ENCODE assay signal across 8 mouse cellular contexts in the genomic region with DNA sequence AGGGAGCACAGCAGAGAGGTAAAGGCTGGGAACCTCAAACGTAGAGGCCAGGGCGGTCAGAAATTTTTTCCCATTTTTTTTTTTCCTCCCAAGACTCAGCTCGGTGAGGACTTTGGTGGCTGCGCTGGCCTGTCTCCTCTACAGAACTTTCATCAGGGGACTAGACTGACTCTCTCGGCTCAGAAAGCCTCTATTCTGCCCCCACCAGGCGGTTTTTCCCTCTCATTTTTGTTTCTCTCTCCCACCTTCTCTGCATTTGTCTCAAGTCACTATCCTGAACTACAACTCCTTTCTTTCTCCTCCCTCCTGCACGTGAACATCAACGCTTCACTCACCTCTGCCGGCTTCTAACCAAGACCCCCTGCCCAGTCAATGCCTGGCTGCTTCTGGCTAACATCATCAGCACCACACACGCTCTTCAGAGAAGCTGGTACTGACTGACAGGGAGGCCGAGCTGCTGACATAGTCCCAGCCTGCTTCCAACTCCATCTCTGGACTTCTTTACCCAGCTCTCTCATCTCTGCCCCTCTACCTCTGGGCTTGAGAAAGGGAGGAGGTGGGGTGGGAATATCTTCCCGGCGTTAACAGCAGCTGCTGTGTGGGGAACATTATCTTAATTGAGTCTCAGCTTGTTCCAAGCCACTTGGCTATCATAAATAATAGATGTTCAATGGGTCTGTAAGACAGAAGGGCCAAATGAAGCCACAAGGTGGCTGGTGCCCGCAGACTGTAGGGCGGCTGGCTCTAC.
A peak's percentile ranks its signal among the peaks of the same experiment; 100 is the strongest.
DNase-seq lines count a peak whose midpoint lies in the region; ATAC-seq lines count a peak whose summit lies in the region.
"Had no signal": no experiment of that assay in that cellular context is flagged by ENCODE, and none has a peak within 500 bp of the region (broad histone marks: within the 10 kb centered on the region; RNA-seq: fewer than 3 reads in every experiment).

No protein-coding gene starts in this region.

- peaks cover 21% of the 10 kb centered on the region for H3K4me1 ChIP-seq in hindbrain, embryonic 10.5 days (replicated peaks)
- H3K4me1 ChIP-seq in midbrain, embryonic 11.5 days (ENCODE audit: control insufficient read depth, insufficient read depth, low read length) = peaks cover 5% of the 10 kb centered on the region

- 10% methylated on average over 15 of the region's 15 CpGs for WGBS in hindbrain, embryonic 10.5 days
- WGBS in midbrain, embryonic 11.5 days = 12% methylated on average over 15 of the region's 15 CpGs

- peak overlapping the region; percentile 55 for H3K4me2 ChIP-seq in midbrain, embryonic 11.5 days

- intact Hi-C loops in left cerebral cortex, postnatal 4 days (cut with DNase I) = loop anchor here (5.0 kb wide), 1 partner anchor 240 kb away; the partner anchor contains the start of gene Lrfn2
- intact Hi-C loops in left cerebral cortex, postnatal 10 days (cut with DNase I) = no loop called here

- peak overlapping the region; percentile 45; the same call in 1 of the 2 replicates for H3K27ac ChIP-seq in hindbrain, embryonic 10.5 days
- no peak overlapping the region for H3K27ac ChIP-seq in midbrain, embryonic 11.5 days (ENCODE audit: low read depth, low read length)
- H3K27ac ChIP-seq: liver, embryonic 14.5 days had no signal

- no peak for ATAC-seq in midbrain, embryonic 11.5 days (ENCODE audit: low FRiP score)

- H3K9me3 ChIP-seq in hindbrain, embryonic 10.5 days = no peaks in the 10 kb centered on the region
- H3K9me3 ChIP-seq in midbrain, embryonic 11.5 days (ENCODE audit: control insufficient read depth, low read length) = no peaks in the 10 kb centered on the region; the same call in 1 of the 2 replicates

- DNase-seq in left cerebral cortex, postnatal 4 days = peak; percentile 17
- DNase-seq in left cerebral cortex, postnatal 10 days (ENCODE audit: extremely low spot score in 1 of 2, low spot score in 2 of 2) = no peak
- DNase-seq in embryo, embryonic 9.5 days (ENCODE audit: extremely low spot score) = peak; percentile 21
- peak; percentile 8 for DNase-seq in hindbrain, embryonic 10.5 days (ENCODE audit: low spot score)
- peak; percentile 88 for DNase-seq in midbrain, embryonic 11.5 days (ENCODE audit: low spot score, missing footprints)
- DNase-seq in adipocyte (ENCODE audit: low spot score) = no peak
- no peak for DNase-seq in adrenal gland, postnatal 25 days

- H3K27me3 ChIP-seq in hindbrain, embryonic 10.5 days (ENCODE audit: insufficient read depth, poor library complexity, severe bottlenecking) = peaks cover 51% of the 10 kb centered on the region
- H3K27me3 ChIP-seq in midbrain, embryonic 11.5 days (ENCODE audit: control insufficient read depth, insufficient read depth, low read length) = no peaks in the 10 kb centered on the region

- peak overlapping the region; percentile 29; the same call in 1 of the 2 replicates for H3K9ac ChIP-seq in midbrain, embryonic 11.5 days (ENCODE audit: low read length)
- H3K9ac ChIP-seq: liver, embryonic 14.5 days had no signal

- peak overlapping the region; percentile 53 for H3K4me3 ChIP-seq in hindbrain, embryonic 10.5 days
- H3K4me3 ChIP-seq in midbrain, embryonic 11.5 days (ENCODE audit: low read depth, low read length) = peak overlapping the region; percentile 28

- no peaks in the 10 kb centered on the region for H3K36me3 ChIP-seq in hindbrain, embryonic 10.5 days
- H3K36me3 ChIP-seq in midbrain, embryonic 11.5 days (ENCODE audit: control insufficient read depth, insufficient read depth, low read length) = no peaks in the 10 kb centered on the region

Comparison
In these comparisons a context has a peak if more than half of its experiments do, and no peak if none do; other contexts are left out.
1. DNase-seq: peak in left cerebral cortex, postnatal 4 days (single experiment), embryo, embryonic 9.5 days (single experiment), hindbrain, embryonic 10.5 days (single experiment) and midbrain, embryonic 11.5 days (single experiment); none in left cerebral cortex, postnatal 10 days (0 of 2), adipocyte (single experiment) and adrenal gland, postnatal 25 days (single experiment).